Mouse (Mus musculus): ENCODE results near the gene Zzz3.

Gene Zzz3

GRCm38 (mm10) chr3:152395350-152396277 lies at the start of gene Zzz3:
Zzz3 (plus strand) TSS chr3:152395473.
- peak; percentile 95 for DNase-seq (ENCODE audit: low read depth, low spot score)

- peak; percentile 94 for DNase-seq (ENCODE audit: low read depth, low spot score)
These were observed 49.3 kb upstream of the Zzz3 start, which contains the start of gene Usp33 for GRCm38 (mm10) chr3:152345732-152346632. Usp33 (plus strand) TSS chr3:152346478.

DNA sequence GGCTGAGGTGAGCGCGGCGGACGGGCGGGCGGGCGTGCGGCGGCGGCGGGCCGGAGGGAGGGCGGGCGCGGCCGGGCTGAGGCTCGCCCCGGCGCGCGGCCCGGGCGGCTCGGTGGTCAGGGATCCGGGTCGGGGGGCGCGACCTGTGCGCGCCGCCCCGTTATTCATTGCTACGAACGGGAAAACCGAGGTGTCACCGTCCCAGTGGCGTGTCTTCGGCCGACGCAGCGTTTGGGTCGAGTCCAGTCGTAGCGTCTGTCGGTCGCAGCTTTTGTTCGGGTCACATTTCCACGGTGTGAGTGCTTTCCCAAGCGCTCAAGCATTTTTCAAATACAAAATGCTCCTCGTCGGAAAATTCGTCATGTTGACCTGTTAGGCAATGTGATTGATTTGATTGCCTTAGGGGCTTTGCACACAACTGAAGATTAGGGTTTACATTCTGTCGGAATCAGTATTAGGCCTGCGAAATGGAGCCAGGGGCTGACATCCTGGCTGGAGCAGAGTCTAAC lies 48.6 kb upstream of the Zzz3 start:
- peak; percentile 54 for DNase-seq (ENCODE audit: low read depth, low spot score)

DNA sequence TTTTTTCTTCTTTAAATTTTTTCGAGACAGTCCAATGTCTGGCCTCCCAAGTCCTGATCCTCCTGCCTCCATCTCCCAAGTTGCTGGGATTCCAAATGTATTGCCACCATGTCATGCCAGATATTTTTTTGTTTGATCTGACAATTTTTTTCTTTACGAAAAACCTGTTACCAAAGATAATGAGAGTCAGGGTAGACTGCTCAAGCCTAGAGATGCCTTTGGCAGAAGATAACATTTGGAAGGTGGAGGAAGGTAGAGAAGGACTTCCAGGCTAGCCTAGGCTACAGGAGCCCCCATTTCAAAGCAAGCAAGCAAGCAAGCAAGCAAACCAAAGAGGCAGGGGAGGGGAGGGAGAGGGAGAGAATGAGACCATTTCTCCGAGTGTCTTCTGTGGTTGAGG lies 48.0 kb upstream of the Zzz3 start:
- no peak for DNase-seq (ENCODE audit: low read depth, low spot score)

- no peak for DNase-seq (ENCODE audit: low read depth, low spot score)
These were observed 47.1 kb upstream of the Zzz3 start for GRCm38 (mm10) chr3:152348011-152348830.

DNA sequence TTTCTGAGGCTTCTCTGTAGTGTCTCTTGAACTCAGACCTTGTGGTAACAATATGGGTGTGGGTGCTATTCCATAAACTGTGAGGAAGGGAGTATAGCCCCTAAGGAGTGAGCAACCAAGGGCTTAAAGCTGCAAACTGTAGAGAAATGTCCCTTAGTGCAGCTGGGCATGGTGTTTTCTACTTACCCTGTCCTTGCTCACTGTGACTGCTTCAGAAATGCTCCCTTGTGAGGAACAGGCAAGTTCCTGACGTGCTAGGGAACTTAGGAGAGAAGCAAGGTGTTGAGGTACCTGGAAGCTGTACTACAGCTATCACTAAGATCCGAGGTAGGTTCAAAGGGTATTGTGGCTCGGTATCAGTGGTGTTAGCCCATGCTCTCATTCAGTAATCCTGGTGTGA lies 44.8 kb upstream of the Zzz3 start:
- no peak for DNase-seq (ENCODE audit: low read depth, low spot score)

DNA sequence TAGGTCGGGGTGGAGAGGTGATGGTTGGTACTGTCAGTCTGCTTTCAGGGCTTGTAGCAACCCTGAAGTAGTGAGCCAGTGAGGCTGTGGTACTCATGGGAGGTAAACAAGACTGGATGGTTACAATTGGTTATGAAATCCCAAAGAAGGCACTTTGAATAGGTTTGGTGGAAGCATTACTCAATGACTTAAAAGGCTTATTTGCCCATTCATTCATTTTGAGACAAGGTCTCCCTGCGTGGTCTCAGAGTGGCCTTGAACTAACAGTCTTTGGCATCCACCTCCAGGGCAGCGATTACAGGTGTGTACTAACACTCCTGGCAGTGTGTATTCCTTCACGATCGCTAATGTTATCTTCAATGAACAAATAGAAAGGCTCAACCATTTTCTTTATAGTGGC lies 44.3 kb upstream of the Zzz3 start:
- no peak for DNase-seq (ENCODE audit: low read depth, low spot score)

DNA sequence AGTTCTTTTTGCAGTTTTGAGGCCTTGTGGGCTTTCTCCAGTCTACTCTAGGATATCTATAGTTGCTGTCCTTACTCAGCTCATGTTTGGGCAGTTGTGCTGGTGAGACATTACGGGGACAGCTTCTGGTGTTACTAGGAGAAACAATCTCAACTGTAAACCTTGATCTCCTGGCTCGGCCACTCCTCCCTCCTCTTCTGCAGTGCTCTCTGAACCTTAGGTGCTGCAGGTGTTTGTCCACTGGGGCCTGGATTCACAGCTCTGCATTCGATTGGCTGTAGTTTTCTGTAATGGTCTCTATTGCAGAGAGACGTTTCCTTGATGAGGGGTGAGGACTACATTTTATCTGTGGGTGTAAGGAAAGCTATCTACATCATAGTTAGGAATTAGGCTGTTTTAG lies 43.0 kb upstream of the Zzz3 start:
- no peak for DNase-seq (ENCODE audit: low read depth, low spot score)

DNA sequence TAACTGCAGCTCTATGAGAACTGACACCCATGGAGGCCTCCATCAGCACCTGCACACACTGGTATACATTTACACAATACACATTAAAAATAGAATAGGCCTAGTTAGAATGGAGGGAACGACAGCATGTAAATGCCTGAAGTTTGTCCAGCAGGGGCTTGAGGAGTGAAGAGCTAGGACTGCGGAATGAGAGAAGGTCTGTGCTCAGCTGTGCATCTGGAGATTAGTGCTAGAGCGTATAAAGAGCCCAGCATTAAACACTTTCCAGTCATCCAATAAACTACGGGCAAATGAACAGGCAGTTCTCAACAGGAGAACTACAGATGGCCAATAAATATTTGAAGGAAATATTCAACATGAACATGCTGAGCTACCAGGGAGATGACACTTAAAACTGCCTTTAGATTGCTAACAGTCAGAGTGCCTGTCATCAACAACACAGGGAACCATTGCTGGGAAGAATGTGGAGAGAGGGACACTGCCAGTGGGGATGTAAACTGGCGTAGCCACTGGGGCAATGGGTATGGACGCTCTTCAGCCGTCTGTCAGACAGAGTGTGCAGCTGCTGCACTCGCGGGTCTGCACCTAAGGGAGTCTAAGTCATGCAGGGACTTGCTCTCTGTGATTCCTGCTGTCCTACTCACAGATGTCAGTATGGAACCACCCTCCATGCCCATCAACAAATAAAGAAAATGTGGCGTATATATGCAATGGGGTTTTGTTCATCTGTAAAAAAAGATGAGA lies 41.7 kb upstream of the Zzz3 start:
- no peak for DNase-seq (ENCODE audit: low read depth, low spot score)

DNA sequence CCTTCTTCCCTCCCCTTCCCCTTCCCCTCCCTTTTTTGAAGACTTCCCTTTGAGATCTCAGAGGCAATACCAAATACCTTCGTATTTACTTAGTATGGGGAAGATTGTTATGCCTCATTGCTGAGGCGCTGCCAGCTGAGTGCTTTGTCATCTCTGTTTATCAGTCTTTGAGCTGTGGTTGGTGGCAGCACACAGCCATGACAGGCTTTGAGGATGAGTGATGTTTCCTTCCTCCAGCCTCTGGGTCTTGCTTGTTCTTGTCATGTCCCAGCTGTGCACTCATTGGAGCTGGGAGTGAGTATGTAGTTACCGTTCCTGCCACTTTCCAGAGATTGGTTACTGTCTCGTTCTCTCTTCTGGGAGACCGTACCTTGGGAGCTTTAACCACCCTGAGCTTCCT lies 39.9 kb upstream of the Zzz3 start:
- DNase-seq (ENCODE audit: low read depth, low spot score) = no peak

- peak; percentile 23 for DNase-seq (ENCODE audit: low read depth, low spot score)
These were observed 38.5 kb upstream of the Zzz3 start for GRCm38 (mm10) chr3:152356751-152357150.

- DNase-seq (ENCODE audit: low read depth, low spot score) = no peak
These were observed 36.1 kb upstream of the Zzz3 start for GRCm38 (mm10) chr3:152359151-152359550.

DNA sequence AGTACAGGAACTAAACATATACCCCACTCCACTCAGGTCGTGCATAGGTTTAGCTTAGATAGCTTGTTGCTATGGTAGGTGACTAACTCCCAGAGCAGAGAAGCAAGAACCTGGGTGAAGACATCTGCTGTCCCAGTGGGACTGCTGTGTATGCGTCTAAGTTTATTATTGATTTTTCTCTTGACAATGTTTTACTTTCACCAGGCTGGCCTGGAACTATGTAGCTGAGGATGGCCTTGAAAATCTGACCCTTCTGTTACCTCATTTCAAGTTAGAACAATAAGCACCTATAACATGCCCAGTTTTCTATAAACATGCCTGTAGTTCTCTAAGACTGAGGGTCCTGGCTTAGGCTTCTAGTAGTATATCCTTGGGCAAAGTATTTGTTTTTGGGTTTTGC lies 31.1 kb upstream of the Zzz3 start:
- no peak for DNase-seq (ENCODE audit: low read depth, low spot score)

GRCm38 (mm10) chr3:152376063-152376462 lies 19.2 kb upstream of the Zzz3 start:
- DNase-seq (ENCODE audit: low read depth, low spot score) = no peak

GRCm38 (mm10) chr3:152384106-152384505 lies 11.2 kb upstream of the Zzz3 start:
- peak; percentile 79 for DNase-seq (ENCODE audit: low read depth, low spot score)

DNA sequence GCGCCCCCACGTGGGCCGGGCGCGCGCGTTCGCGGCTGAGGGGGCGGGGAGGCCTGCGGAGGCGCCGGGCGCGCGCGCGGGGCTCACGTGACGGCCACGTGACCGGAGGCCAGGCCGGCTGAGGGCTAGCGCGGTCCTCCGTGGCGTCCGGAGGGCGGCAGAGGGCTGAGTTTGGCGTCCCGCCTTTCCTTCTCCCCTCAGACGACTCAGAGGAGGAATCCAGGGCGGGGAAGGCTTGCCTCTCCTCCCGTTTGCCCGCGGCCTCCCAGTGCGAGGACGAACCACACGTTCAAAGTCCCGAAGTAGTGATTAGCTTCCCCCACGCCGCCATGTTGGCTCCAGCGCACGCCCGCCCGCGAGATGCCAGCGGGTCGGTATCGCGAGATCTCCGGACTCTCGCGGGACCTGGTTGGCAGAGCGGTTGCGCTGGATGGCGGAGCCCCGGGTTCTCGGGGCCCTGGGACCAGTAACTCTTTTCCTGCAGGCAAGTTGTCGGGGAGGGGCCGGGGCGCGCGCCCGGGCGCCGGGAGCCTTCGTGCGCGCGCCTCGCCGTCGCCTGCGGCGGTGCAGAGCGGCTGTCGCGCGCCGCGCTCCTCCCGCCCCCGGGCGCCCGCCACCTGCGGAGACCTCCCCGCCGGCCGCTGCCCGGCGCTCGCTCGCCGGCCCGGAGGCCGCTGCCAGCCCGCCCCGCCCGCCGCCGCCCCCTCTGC lies 1.2 kb downstream of the Zzz3 start:
- peak; percentile 98 for DNase-seq (ENCODE audit: low read depth, low spot score)

DNA sequence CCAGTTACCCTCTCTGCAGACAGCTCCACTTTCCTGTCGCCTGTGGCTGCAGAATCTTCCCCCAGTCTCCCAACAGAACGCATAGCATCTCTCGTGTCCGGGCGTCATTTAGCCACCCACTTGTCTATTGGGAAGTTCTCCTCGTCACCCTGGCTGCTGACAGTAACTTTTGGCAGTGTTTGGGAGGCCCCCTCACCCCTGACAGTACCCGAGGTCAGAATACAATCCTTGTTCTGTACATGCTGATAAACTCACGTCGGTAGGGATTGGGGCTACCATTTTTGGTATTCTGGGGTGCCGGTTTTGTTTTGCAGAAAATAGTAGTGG lies 1.7 kb downstream of the Zzz3 start:
- DNase-seq (ENCODE audit: low read depth, low spot score) = no peak

- DNase-seq (ENCODE audit: low read depth, low spot score) = no peak
These were observed 2.2 kb downstream of the Zzz3 start for GRCm38 (mm10) chr3:152397335-152397940.

DNA sequence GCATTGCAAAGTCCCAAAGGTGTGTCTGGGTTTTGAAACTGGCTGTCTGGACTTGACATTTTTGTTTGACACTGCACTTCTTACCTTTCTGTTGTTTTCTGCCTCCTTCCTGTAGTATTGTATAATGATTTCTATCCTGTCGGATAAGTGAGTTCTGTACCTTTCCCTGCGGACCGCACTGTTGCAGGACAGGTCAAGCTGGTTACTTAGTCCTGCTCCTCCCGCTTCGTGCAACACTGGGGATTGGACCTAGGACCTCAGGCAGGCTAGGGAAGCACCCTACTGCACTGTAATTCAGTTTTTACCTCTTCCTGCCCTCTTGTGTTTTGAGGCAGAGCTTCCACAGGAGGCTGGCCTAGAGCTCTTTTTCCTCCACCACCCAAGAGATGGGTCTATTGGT lies 5.2 kb downstream of the Zzz3 start:
- DNase-seq (ENCODE audit: low read depth, low spot score) = no peak

GRCm38 (mm10) chr3:152400875-152401274 lies 5.6 kb downstream of the Zzz3 start:
- DNase-seq (ENCODE audit: low read depth, low spot score) = peak; percentile 29
